Comparison of ENCODE assay signal across 31 mouse cellular contexts in the genomic region with DNA sequence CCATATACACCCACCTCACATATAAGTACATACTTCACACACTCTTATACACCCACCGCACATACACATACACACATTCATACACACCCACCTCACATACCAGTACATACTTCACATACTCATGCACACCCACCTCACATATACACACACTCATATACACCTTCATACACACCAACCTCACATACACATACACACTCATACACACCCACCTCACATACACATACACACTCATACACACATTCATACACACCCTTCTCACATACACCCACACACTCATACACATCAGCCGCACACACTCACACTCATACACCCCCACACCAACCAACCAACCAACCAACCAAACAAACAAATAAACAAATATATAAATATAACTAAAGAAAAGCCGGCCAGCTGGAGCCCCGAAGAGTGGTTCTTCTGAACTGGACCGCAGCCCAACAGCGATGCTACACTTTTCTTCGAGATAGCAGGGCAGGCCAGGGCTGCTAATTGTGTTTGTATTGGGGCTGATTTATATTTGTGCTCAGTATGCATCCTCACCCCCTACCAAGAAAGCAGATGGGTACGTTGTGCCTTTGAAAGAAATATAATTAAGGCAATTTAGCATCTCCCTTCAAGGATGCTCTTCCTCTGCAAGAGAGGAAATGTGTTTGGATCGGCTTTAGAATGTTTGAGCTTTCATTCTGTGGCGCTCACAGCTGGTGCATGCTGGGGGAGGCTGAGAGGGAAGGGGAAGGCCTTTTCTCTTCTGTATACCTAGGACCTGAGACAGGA. TPM values are rescaled to one million over a fixed set of nuclear protein-coding genes. Genes with fewer than 3 reads are reported as not detected.
A peak's percentile ranks its signal among the peaks of the same experiment; 100 is the strongest.
DNase-seq lines count a peak whose midpoint lies in the region; ATAC-seq and TF ChIP-seq lines count a peak whose summit lies in the region.
"Had no signal": no experiment of that assay in that cellular context is flagged by ENCODE, and none has a peak within 500 bp of the region (broad histone marks: within the 10 kb centered on the region; RNA-seq: fewer than 3 reads in every experiment).

No protein-coding gene starts in this region.

- no peaks in the 10 kb centered on the region for H3K9me3 ChIP-seq in forebrain, embryonic 13.5 days (replicated peaks)
- peaks cover 6% of the 10 kb centered on the region; the same call in 1 of the 2 replicates for H3K9me3 ChIP-seq in forebrain, embryonic 10.5 days
- no peaks in the 10 kb centered on the region for H3K9me3 ChIP-seq in midbrain, postnatal 0 days (ENCODE audit: low read length)
- no peaks in the 10 kb centered on the region for H3K9me3 ChIP-seq in midbrain, embryonic 16.5 days (replicated peaks; ENCODE audit: control insufficient read depth, low read length, poor library complexity, severe bottlenecking)
- H3K9me3 ChIP-seq in forebrain, embryonic 16.5 days (ENCODE audit: control insufficient read depth, low read length), result no peaks in the 10 kb centered on the region
- no peaks in the 10 kb centered on the region for H3K9me3 ChIP-seq in neural tube, embryonic 15.5 days (replicated peaks)
- H3K9me3 ChIP-seq: heart, embryonic 13.5 days; intestine, embryonic 15.5 days; limb, embryonic 12.5 days; liver, embryonic 15.5 days; lung, embryonic 15.5 days; stomach, embryonic 15.5 days had no signal

- no peaks in the 10 kb centered on the region for H3K27me3 ChIP-seq in forebrain, embryonic 13.5 days
- peaks cover 2% of the 10 kb centered on the region; the same call in 1 of the 2 replicates for H3K27me3 ChIP-seq in forebrain, embryonic 10.5 days (ENCODE audit: poor library complexity, severe bottlenecking)
- no peaks in the 10 kb centered on the region for H3K27me3 ChIP-seq in midbrain, postnatal 0 days (ENCODE audit: insufficient read depth, low read length)
- no peaks in the 10 kb centered on the region for H3K27me3 ChIP-seq in midbrain, embryonic 16.5 days (ENCODE audit: control insufficient read depth, insufficient read depth, low read depth, low read length)
- no peaks in the 10 kb centered on the region for H3K27me3 ChIP-seq in forebrain, embryonic 16.5 days (replicated peaks; ENCODE audit: control insufficient read depth, insufficient read depth, low read length)
- H3K27me3 ChIP-seq in neural tube, embryonic 15.5 days (replicated peaks), result no peaks in the 10 kb centered on the region
- H3K27me3 ChIP-seq: heart, embryonic 13.5 days; intestine, embryonic 15.5 days; limb, embryonic 12.5 days; lung, embryonic 15.5 days; stomach, embryonic 15.5 days had no signal

- peak overlapping the region; percentile 49 for H3K27ac ChIP-seq in forebrain, embryonic 13.5 days
- no peak overlapping the region for H3K27ac ChIP-seq in forebrain, embryonic 10.5 days
- no peak overlapping the region for H3K27ac ChIP-seq in midbrain, postnatal 0 days (ENCODE audit: low read depth, low read length)
- no peak overlapping the region for H3K27ac ChIP-seq in midbrain, embryonic 16.5 days (ENCODE audit: low read length)
- H3K27ac ChIP-seq in forebrain, embryonic 16.5 days (ENCODE audit: low read length), result 0 out of 2 replicates have a peak overlapping the region, but pooled peaks have one; percentile 28
- peak overlapping the region; percentile 67 for H3K27ac ChIP-seq in neural tube, embryonic 15.5 days (replicated peaks)
- H3K27ac ChIP-seq: heart, embryonic 13.5 days; intestine, embryonic 15.5 days; layer of hippocampus, adult 2 months; left cerebral cortex, adult 2 months; limb, embryonic 12.5 days; liver, embryonic 15.5 days; lung, embryonic 15.5 days; stomach, embryonic 15.5 days had no signal

- no peak overlapping the region for H3K4me2 ChIP-seq in forebrain, embryonic 13.5 days
- no peak overlapping the region for H3K4me2 ChIP-seq in midbrain, postnatal 0 days (ENCODE audit: low read depth, low read length, poor library complexity, severe bottlenecking)
- no peak overlapping the region for H3K4me2 ChIP-seq in midbrain, embryonic 16.5 days (ENCODE audit: low read length)
- H3K4me2 ChIP-seq in forebrain, embryonic 16.5 days (ENCODE audit: low read length), result no peak overlapping the region
- no peak overlapping the region for H3K4me2 ChIP-seq in neural tube, embryonic 15.5 days
- H3K4me2 ChIP-seq: heart, embryonic 13.5 days; intestine, embryonic 15.5 days; limb, embryonic 12.5 days; liver, embryonic 15.5 days; lung, embryonic 15.5 days; midbrain, embryonic 11.5 days; stomach, embryonic 15.5 days had no signal

- H3K4me1 ChIP-seq in forebrain, embryonic 13.5 days, result no peaks in the 10 kb centered on the region
- H3K4me1 ChIP-seq in forebrain, embryonic 10.5 days, result peaks cover 10% of the 10 kb centered on the region; the same call in 1 of the 2 replicates
- H3K4me1 ChIP-seq in midbrain, postnatal 0 days (ENCODE audit: insufficient read depth, low read length), result no peaks in the 10 kb centered on the region
- H3K4me1 ChIP-seq in midbrain, embryonic 16.5 days (ENCODE audit: control insufficient read depth, insufficient read depth, low read length), result no peaks in the 10 kb centered on the region
- no peaks in the 10 kb centered on the region for H3K4me1 ChIP-seq in forebrain, embryonic 16.5 days (replicated peaks; ENCODE audit: control insufficient read depth, insufficient read depth, low read length)
- peaks cover 15% of the 10 kb centered on the region for H3K4me1 ChIP-seq in neural tube, embryonic 15.5 days
- H3K4me1 ChIP-seq: limb, embryonic 12.5 days; liver, embryonic 15.5 days; lung, embryonic 15.5 days had no signal

- no peaks in the 10 kb centered on the region for H3K36me3 ChIP-seq in forebrain, embryonic 13.5 days (ENCODE audit: poor library complexity, severe bottlenecking)
- H3K36me3 ChIP-seq in forebrain, embryonic 10.5 days (replicated peaks), result no peaks in the 10 kb centered on the region
- H3K36me3 ChIP-seq in midbrain, postnatal 0 days (ENCODE audit: insufficient read depth, low read length), result no peaks in the 10 kb centered on the region
- no peaks in the 10 kb centered on the region for H3K36me3 ChIP-seq in midbrain, embryonic 16.5 days (ENCODE audit: control insufficient read depth, insufficient read depth, low read length)
- H3K36me3 ChIP-seq in forebrain, embryonic 16.5 days (ENCODE audit: control insufficient read depth, insufficient read depth), result no peaks in the 10 kb centered on the region
- H3K36me3 ChIP-seq in neural tube, embryonic 15.5 days, result no peaks in the 10 kb centered on the region
- H3K36me3 ChIP-seq: heart, embryonic 13.5 days; intestine, embryonic 15.5 days; limb, embryonic 12.5 days; liver, embryonic 15.5 days; lung, embryonic 15.5 days; stomach, embryonic 15.5 days had no signal

- ATAC-seq in forebrain, embryonic 13.5 days, result no peak
- ATAC-seq in midbrain, postnatal 0 days (ENCODE audit: low FRiP score), result no peak
- ATAC-seq in midbrain, embryonic 16.5 days, result no peak
- peak; percentile 78 for ATAC-seq in forebrain, embryonic 16.5 days
- ATAC-seq in neural tube, embryonic 15.5 days (ENCODE audit: low FRiP score), result peak; percentile 31
- ATAC-seq: CD4-positive, CD25-positive, alpha-beta regulatory T cell, adult 4 months; intestine, embryonic 15.5 days had no signal

- no peak overlapping the region for H3K4me3 ChIP-seq in forebrain, embryonic 13.5 days
- H3K4me3 ChIP-seq in forebrain, embryonic 10.5 days, result no peak overlapping the region
- no peak overlapping the region for H3K4me3 ChIP-seq in midbrain, postnatal 0 days (ENCODE audit: low read depth, low read length)
- no peak overlapping the region for H3K4me3 ChIP-seq in midbrain, embryonic 16.5 days (ENCODE audit: low read depth, low read length)
- H3K4me3 ChIP-seq in forebrain, embryonic 16.5 days (replicated peaks; ENCODE audit: low read length), result no peak overlapping the region
- H3K4me3 ChIP-seq in neural tube, embryonic 15.5 days (replicated peaks), result no peak overlapping the region
- H3K4me3 ChIP-seq: heart, embryonic 13.5 days; intestine, embryonic 15.5 days; layer of hippocampus, adult 2 months; left cerebral cortex, adult 2 months; limb, embryonic 12.5 days; liver, embryonic 15.5 days; lung, embryonic 15.5 days; stomach, embryonic 15.5 days had no signal

- no peak overlapping the region for H3K9ac ChIP-seq in forebrain, embryonic 13.5 days
- H3K9ac ChIP-seq in midbrain, postnatal 0 days (replicated peaks; ENCODE audit: low read length, poor library complexity, severe bottlenecking), result no peak overlapping the region
- H3K9ac ChIP-seq in midbrain, embryonic 16.5 days (ENCODE audit: low read depth, low read length), result no peak overlapping the region
- H3K9ac ChIP-seq in forebrain, embryonic 16.5 days (replicated peaks; ENCODE audit: low read depth, low read length), result no peak overlapping the region
- no peak overlapping the region for H3K9ac ChIP-seq in neural tube, embryonic 15.5 days (replicated peaks)
- H3K9ac ChIP-seq: heart, embryonic 13.5 days; intestine, embryonic 15.5 days; limb, embryonic 12.5 days; liver, embryonic 15.5 days; lung, embryonic 15.5 days; stomach, embryonic 15.5 days had no signal

- no peak for DNase-seq in forebrain, embryonic 10.5 days (ENCODE audit: extremely low spot score, low spot score)
- peak; percentile 38 for DNase-seq in midbrain, postnatal 0 days (ENCODE audit: low spot score)
- no peak for DNase-seq in testis, postnatal 10 days (ENCODE audit: low spot score)
- DNase-seq in right cerebral cortex, postnatal 36 days (ENCODE audit: low spot score in 2 of 2), result no peak
- DNase-seq: adrenal gland, postnatal 36 days; cerebellum, adult 2 months; cerebellum, postnatal 14 days; gastrocnemius, postnatal 10 days; heart, postnatal 10 days; kidney, adult 2 months; kidney, postnatal 36 days; thymus, adult 18-20 months; thymus, postnatal 36 days had no signal

- TF ChIP-seq CTCF in midbrain, postnatal 0 days (IDR thresholded peaks at IDR 0.05), result no peak

- WGBS in forebrain, embryonic 13.5 days, result 66% methylated on average over 10 of the region's 10 CpGs
- 84% methylated on average over 10 of the region's 10 CpGs for WGBS in forebrain, embryonic 10.5 days
- 72% methylated on average over 10 of the region's 10 CpGs for WGBS in midbrain, postnatal 0 days
- WGBS in midbrain, embryonic 16.5 days, result 65% methylated on average over 10 of the region's 10 CpGs
- WGBS in forebrain, embryonic 16.5 days, result 58% methylated on average over 10 of the region's 10 CpGs
- WGBS in neural tube, embryonic 15.5 days, result 49% methylated on average over 10 of the region's 10 CpGs

RNA-seq across cellular contexts. Expression of a gene that starts 11.1 kb away (rescaled TPM):
- polyA plus RNA-seq in forebrain, embryonic 13.5 days (2015; fragmentation: Nextera tagmentation; extraction: Ambion mirVana), result 0.37 and 0.38 TPM in 2 replicates
- polyA plus RNA-seq in forebrain, embryonic 10.5 days (2016; fragmentation: Nextera tagmentation; extraction: Ambion mirVana), result 0.31 TPM in 1 of 2 replicates, not detected in the other
- total RNA-seq in midbrain, postnatal 0 days (2014; rRNA removed), result 4.4 and 5.1 TPM in 2 replicates
- polyA plus RNA-seq in midbrain, postnatal 0 days (2015; fragmentation: Nextera tagmentation; extraction: Ambion mirVana), result 5.3 and 5.9 TPM in 2 replicates
- polyA plus RNA-seq in midbrain, embryonic 16.5 days (2015; fragmentation: Nextera tagmentation; extraction: Ambion mirVana), result 2.8 TPM in 2 replicates
- 0.96 and 1.2 TPM in 2 replicates for polyA plus RNA-seq in forebrain, embryonic 16.5 days (2015; fragmentation: Nextera tagmentation; extraction: Ambion mirVana)
- polyA plus RNA-seq in neural tube, embryonic 15.5 days (2015; fragmentation: Nextera tagmentation; extraction: Ambion mirVana), result 2.5 and 3.9 TPM in 2 replicates
- total RNA-seq: heart, adult 8-10 months; heart, postnatal 10 days; hematopoietic stem cell, adult 5-6 weeks; liver, adult 2 months; megakaryocyte, adult 5-6 weeks had no signal
- polyA plus RNA-seq: CD4-positive, CD25-positive, alpha-beta regulatory T cell, adult 4 months; kidney, adult 2 months; liver, embryonic 15.5 days; lung, embryonic 15.5 days had no signal

RNA-seq across cellular contexts. Expression of a gene that starts 49.9 kb away (rescaled TPM):
- polyA plus RNA-seq in forebrain, embryonic 13.5 days (2015; fragmentation: Nextera tagmentation; extraction: Ambion mirVana), result 0.13 TPM in 1 of 2 replicates, not detected in the other
- 0.07 and 0.32 TPM in 2 replicates for polyA plus RNA-seq in forebrain, embryonic 10.5 days (2016; fragmentation: Nextera tagmentation; extraction: Ambion mirVana)
- 0.19 and 0.27 TPM in 2 replicates for total RNA-seq in midbrain, postnatal 0 days (2014; rRNA removed)
- 0.22 and 0.40 TPM in 2 replicates for polyA plus RNA-seq in midbrain, postnatal 0 days (2015; fragmentation: Nextera tagmentation; extraction: Ambion mirVana)
- 0.14 and 0.20 TPM in 2 replicates for polyA plus RNA-seq in midbrain, embryonic 16.5 days (2015; fragmentation: Nextera tagmentation; extraction: Ambion mirVana)
- polyA plus RNA-seq in forebrain, embryonic 16.5 days (2015; fragmentation: Nextera tagmentation; extraction: Ambion mirVana), result 0.15 TPM in 1 of 2 replicates, not detected in the other
- 0.19 and 0.47 TPM in 2 replicates for polyA plus RNA-seq in neural tube, embryonic 15.5 days (2015; fragmentation: Nextera tagmentation; extraction: Ambion mirVana)
- polyA plus RNA-seq: CD4-positive, CD25-positive, alpha-beta regulatory T cell, adult 4 months; heart, embryonic 13.5 days had no signal

RNA-seq across cellular contexts. Expression of a gene that starts 57.4 kb away (rescaled TPM):
- polyA plus RNA-seq in forebrain, embryonic 13.5 days (2015; fragmentation: Nextera tagmentation; extraction: Ambion mirVana), result 91.1 and 99.1 TPM in 2 replicates
- 153 and 154 TPM in 2 replicates for polyA plus RNA-seq in forebrain, embryonic 10.5 days (2016; fragmentation: Nextera tagmentation; extraction: Ambion mirVana)
- 15.2 and 17.0 TPM in 2 replicates for total RNA-seq in midbrain, postnatal 0 days (2014; rRNA removed)
- polyA plus RNA-seq in midbrain, postnatal 0 days (2015; fragmentation: Nextera tagmentation; extraction: Ambion mirVana), result 50.6 and 58.0 TPM in 2 replicates
- polyA plus RNA-seq in midbrain, embryonic 16.5 days (2015; fragmentation: Nextera tagmentation; extraction: Ambion mirVana), result 40.8 and 46.7 TPM in 2 replicates
- 51.5 and 60.3 TPM in 2 replicates for polyA plus RNA-seq in forebrain, embryonic 16.5 days (2015; fragmentation: Nextera tagmentation; extraction: Ambion mirVana)
- 60.1 and 73.0 TPM in 2 replicates for polyA plus RNA-seq in neural tube, embryonic 15.5 days (2015; fragmentation: Nextera tagmentation; extraction: Ambion mirVana)

Comparison
In these comparisons a context has a peak if more than half of its experiments do, and no peak if none do; other contexts are left out.
1. ATAC-seq: peak in forebrain, embryonic 16.5 days (single experiment) and neural tube, embryonic 15.5 days (single experiment); none in forebrain, embryonic 13.5 days (single experiment), midbrain, postnatal 0 days (single experiment) and midbrain, embryonic 16.5 days (single experiment).
2. H3K27ac ChIP-seq: peak in forebrain, embryonic 13.5 days (single experiment), forebrain, embryonic 16.5 days (single experiment) and neural tube, embryonic 15.5 days (single experiment); none in forebrain, embryonic 10.5 days (single experiment), midbrain, postnatal 0 days (single experiment) and midbrain, embryonic 16.5 days (single experiment).